Mouse (Mus musculus) midbrain, embryonic 10.5 days (tissue): ENCODE results near the gene L2hgdh. TPM values are rescaled to one million over a fixed set of nuclear protein-coding genes. Genes with fewer than 3 reads are reported as not detected.
A peak's percentile ranks its signal among the peaks of the same experiment; 100 is the strongest.

ENCODE experiments used
- DNase-seq: peaks from one replicate; pipeline ENCODE4 v3.0.0-alpha.2; 2017; ENCODE audit warnings: low spot score
- H3K27ac ChIP-seq: fragments of 300-500 bp; sonication (generic); replicated peaks from 2 replicates; pipeline ENCODE4 v1.5.1; 2016; ENCODE audit warnings: mild to moderate bottlenecking
- H3K27me3 ChIP-seq: fragments of 300-500 bp; sonication (generic); 2 replicates; pipeline ENCODE4 v1.6.1; 2016; ENCODE audit warnings: low read depth, mild to moderate bottlenecking; ENCODE audit not compliant: poor library complexity, severe bottlenecking
- H3K36me3 ChIP-seq: fragments of 300-500 bp; sonication (generic); 2 replicates; pipeline ENCODE4 v1.6.1; 2016; ENCODE audit warnings: mild to moderate bottlenecking, moderate library complexity
- H3K4me1 ChIP-seq: fragments of 300-500 bp; sonication (generic); 2 replicates; pipeline ENCODE4 v1.6.1; 2016
- H3K4me3 ChIP-seq: fragments of 300-500 bp; sonication (generic); 2 replicates; pipeline ENCODE4 v1.5.1; 2016; ENCODE audit warnings: mild to moderate bottlenecking, moderate library complexity
- H3K9me3 ChIP-seq: fragments of 300-500 bp; sonication (generic); replicated peaks from 2 replicates; pipeline ENCODE4 v1.6.1; 2016; ENCODE audit warnings: mild to moderate bottlenecking
- WGBS: fragments of 180-500 bp; shearing (Covaris S2); methylation state at CpG from one replicate; pipeline ENCODE4 v1.1.7; 2016; 5-methylcytosine and 5-hydroxymethylcytosine counted together
- polyA plus RNA-seq: library from polyadenylated mRNA; unstranded; fragments of >200 nt; fragmentation: Nextera tagmentation; extraction: Ambion mirVana; gene quantifications from 2 replicates; pipeline ENCODE4 v1.2.1, GENCODE M21; 2016

Gene L2hgdh
- polyA plus RNA-seq, 1 experiment from 2014 or later = 15.7 TPM

DNA sequence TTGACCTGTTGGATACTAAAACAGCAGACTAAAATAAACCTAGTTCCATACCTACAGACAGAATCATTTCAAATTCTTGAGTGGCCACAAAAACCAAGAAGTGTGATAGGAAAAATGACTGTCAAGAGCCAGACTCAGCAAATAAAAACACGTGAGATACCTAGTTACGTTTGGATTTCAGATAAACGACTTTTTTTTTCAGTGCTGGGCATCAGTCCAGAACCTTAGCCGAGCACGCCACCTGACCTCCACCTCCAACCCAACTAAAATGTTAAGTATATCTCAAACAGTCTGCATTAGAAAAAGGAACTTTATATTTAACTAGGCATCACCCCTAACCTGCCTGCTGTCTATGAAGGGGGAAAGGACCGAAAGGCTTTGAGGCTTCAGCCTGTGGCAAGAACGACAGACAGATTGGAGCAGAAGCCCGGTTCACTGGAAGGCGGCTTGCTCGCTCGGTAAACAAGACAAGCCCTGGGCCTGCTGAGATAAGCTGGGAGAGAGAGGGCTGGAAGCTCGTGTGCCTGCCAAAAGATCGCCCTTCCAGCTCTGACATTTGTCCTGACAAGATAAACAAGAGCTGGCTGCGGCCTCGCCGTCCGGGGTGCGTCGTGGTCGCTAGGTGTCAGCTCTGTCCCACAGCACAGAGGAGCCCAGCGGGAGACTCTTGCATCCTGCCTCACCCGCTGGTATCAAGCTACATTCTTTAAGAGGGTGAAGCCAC is 32.9 kb upstream of the L2hgdh start:
- H3K27ac ChIP-seq = peak overlapping the region; percentile 74
- WGBS = 16% methylated on average over 22 of the region's 22 CpGs
- peak; percentile 80 for DNase-seq
- H3K4me3 ChIP-seq = peak overlapping the region; percentile 46
- H3K27me3 ChIP-seq = no peaks in the 10 kb centered on the region
- no peaks in the 10 kb centered on the region for H3K9me3 ChIP-seq
- peaks cover 21% of the 10 kb centered on the region for H3K4me1 ChIP-seq
- H3K36me3 ChIP-seq = no peaks in the 10 kb centered on the region

DNA sequence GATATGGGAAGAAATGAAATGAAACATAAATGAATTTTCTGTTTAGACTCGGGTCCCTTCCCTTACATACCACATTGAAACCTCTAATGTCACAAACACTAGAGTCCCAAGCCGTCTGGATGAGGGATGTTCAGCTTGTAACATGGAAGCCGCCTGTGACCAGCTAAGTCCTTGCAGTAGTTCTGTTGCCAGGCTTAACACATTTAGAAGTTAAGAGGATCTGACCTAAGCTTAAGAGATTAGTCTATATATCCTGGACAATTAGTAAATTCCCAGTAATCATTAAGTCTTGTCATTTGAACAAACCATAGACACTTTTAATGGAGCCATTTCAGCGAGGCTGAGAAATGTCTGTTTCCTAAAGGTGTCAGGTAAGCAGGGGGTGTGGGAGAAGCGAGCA is 31.3 kb upstream of the L2hgdh start:
- no peaks in the 10 kb centered on the region for H3K27me3 ChIP-seq
- H3K27ac ChIP-seq = no peak overlapping the region
- no peak overlapping the region for H3K4me3 ChIP-seq
- H3K9me3 ChIP-seq = no peaks in the 10 kb centered on the region
- DNase-seq = no peak
- WGBS = 79% methylated on average over 5 of the region's 5 CpGs
- peaks cover 26% of the 10 kb centered on the region for H3K4me1 ChIP-seq
- no peaks in the 10 kb centered on the region for H3K36me3 ChIP-seq

DNA sequence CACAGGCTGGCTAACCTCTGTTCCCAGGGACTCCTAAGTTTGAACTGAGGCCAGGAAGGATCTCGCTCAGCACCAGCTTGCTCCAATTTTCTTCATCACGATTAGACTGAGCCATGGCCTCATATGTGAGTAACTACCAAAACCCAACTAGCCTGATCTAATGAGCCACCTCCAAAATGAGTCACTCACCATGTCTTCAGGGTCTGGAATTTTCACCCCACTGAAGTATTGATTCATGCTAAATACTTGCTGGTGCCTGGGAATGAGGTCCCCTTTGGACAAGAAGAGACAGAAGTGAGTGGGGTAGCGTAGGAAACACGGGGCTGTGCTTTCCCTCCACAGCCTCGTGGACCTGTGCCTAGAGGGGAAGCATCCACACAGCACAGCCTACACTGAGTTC is 29.3 kb upstream of the L2hgdh start:
- Histone ChIP-seq H3K27ac (no peak overlapping the region), H3K36me3 (no peaks in the 10 kb centered on the region), H3K9me3 (no peaks in the 10 kb centered on the region), H3K4me3 (no peak overlapping the region), H3K4me1 (peaks cover 20% of the 10 kb centered on the region), H3K27me3 (no peaks in the 10 kb centered on the region)
- 91% methylated on average over 5 of the region's 5 CpGs for WGBS
- DNase-seq = no peak

DNA sequence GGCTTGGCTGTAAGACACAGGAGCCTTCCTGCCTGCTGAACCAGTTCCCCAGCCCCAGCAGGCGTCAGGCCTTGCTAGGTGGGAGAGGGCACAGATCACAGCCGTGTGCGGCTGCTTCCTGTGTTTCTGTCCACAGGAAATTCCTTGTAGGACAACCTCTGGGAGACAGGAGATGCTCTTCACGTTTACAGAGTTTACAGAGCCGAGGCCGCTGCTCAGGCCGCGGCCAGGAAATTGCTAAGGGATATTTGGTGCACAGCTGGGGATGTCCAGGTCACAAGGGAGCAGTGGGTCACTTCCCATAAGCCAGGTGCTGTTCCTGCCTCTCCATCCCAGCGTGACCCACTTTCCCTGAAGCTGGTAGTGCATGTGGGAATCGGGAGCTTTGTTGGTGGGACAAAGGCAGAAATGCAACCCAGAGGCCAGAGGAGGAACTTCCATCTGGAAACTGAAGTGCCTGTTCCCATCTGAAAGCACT is 27.2 kb upstream of the L2hgdh start:
- Histone ChIP-seq H3K4me1 (peaks cover 5% of the 10 kb centered on the region), H3K9me3 (no peaks in the 10 kb centered on the region), H3K4me3 (no peak overlapping the region), H3K27me3 (no peaks in the 10 kb centered on the region), H3K36me3 (no peaks in the 10 kb centered on the region), H3K27ac (peak overlapping the region; percentile 38; the same call in 1 of the 2 replicates)
- WGBS = 45% methylated on average over 10 of the region's 10 CpGs
- peak; percentile 32 for DNase-seq

DNA sequence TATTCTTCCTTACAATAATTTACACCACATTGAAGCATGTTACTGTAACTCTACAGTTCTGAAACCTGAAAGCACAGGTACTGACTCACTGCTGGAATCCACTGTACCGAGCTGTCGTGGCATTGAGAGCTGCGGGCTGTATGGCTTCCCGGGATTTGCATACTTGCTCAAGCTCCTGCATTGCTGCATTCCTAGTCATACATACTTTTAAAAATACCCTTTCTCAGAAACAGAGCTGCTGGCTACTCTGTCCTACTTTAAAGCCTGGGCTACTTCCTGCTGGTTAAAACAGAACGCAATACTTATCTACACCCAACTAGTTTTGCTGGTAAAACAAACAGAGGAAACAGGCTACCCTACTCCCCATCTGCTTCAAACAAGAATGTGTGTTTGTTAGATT is 19.5 kb upstream of the L2hgdh start:
- 90% methylated on average over 5 of the region's 5 CpGs for WGBS
- no peak overlapping the region for H3K27ac ChIP-seq
- H3K27me3 ChIP-seq = no peaks in the 10 kb centered on the region
- no peak overlapping the region for H3K4me3 ChIP-seq
- no peaks in the 10 kb centered on the region for H3K4me1 ChIP-seq
- DNase-seq = no peak
- no peaks in the 10 kb centered on the region for H3K9me3 ChIP-seq
- no peaks in the 10 kb centered on the region for H3K36me3 ChIP-seq

DNA sequence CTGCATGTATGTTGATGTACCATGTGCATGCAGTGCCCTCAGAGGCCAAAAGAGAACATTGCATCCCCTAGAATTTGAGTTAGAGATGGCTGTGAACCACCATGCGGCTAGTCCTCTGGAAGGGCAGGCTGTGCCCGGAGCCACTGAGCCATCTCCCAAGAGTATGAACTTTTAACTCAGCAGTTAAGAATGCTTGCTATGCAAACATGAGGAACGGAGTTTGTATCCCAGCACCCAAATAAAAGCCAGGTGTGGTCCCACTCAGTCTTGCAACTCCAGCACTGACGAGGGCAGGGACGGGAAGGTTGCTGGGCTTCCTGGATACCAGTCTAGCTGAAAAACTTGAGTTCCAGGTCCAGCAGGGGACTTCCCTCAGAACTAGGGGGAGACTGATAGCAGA is 17.3 kb upstream of the L2hgdh start:
- Histone ChIP-seq H3K27me3 (no peaks in the 10 kb centered on the region), H3K27ac (no peak overlapping the region), H3K4me1 (no peaks in the 10 kb centered on the region), H3K36me3 (no peaks in the 10 kb centered on the region), H3K4me3 (no peak overlapping the region), H3K9me3 (no peaks in the 10 kb centered on the region)
- 83% methylated on average over 5 of the region's 5 CpGs for WGBS
- no peak for DNase-seq

DNA sequence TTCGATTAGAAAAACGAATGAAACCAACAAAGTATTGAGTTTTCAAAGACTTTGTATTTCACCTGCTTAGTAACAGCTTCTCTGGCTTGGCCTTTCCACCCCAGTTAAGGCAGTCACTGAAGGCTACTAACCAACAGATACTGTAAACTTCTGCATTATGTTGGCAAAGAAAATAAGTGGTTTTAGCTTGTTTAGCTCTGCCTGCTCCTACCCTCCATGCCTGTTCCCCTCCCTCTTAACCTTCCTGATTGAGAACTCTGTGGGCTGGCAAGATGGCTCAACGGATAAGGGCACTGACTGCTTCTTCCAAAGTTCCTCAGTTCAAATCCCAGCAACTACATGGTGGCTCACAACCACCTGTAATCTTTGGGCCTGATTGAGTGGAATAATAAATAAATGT is 9.2 kb upstream of the L2hgdh start:
- Histone ChIP-seq H3K4me1 (no peaks in the 10 kb centered on the region), H3K36me3 (no peaks in the 10 kb centered on the region), H3K27ac (no peak overlapping the region), H3K27me3 (no peaks in the 10 kb centered on the region), H3K4me3 (no peak overlapping the region), H3K9me3 (no peaks in the 10 kb centered on the region)
- 90% methylated on average over 3 of the region's 3 CpGs for WGBS
- no peak for DNase-seq

DNA sequence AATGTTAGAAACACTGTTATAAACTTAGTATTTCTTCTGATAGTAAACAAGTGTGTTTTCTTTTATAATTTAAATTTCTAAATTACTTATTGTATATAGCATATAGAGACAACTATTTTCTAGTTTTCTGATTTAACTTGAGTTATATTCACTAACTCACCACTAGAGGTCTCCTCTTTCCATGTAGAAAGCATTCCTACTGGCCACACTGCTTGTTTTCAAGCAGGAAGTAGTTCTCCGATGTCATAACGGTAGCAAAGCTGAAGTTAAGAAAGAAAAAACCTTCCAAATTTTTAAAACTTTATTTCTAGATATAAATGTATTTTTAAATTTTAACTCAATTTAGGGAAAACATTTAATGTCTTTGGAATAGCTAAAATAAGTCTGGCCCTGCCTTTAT is 8.8 kb upstream of the L2hgdh start:
- WGBS = 25% methylated on average over 2 of the region's 2 CpGs
- DNase-seq = no peak
- H3K4me1 ChIP-seq = no peaks in the 10 kb centered on the region

DNA sequence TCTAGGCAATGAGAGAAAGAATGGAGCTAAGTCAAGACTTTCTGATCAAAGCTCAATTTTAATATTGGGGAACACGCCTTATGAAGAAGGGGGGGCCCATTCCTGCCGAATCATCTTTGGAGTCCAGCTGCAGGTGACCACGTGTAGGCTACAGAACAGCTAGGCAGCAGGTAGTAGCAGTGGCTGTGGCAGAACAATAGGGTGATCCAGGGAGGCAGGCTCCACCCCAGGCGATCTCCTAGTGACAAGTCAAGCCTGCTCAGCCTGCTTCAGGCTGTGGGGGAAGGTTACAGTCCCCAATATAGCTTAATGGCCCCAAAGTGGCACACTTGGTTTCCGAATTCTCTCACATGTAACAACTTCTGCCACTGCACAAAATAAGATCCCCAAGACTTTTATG is 7.5 kb upstream of the L2hgdh start:
- H3K36me3 ChIP-seq = no peaks in the 10 kb centered on the region
- WGBS = 41% methylated on average over 5 of the region's 5 CpGs
- H3K9me3 ChIP-seq = no peaks in the 10 kb centered on the region
- no peaks in the 10 kb centered on the region for H3K4me1 ChIP-seq
- no peak for DNase-seq
- no peak overlapping the region for H3K27ac ChIP-seq
- H3K27me3 ChIP-seq = no peaks in the 10 kb centered on the region
- H3K4me3 ChIP-seq = no peak overlapping the region

More for the DNA sequence above, 8.8 kb upstream of the L2hgdh start:
- no peak overlapping the region for H3K27ac ChIP-seq
- H3K27me3 ChIP-seq = no peaks in the 10 kb centered on the region
- no peaks in the 10 kb centered on the region for H3K36me3 ChIP-seq
- H3K4me3 ChIP-seq = no peak overlapping the region
- no peaks in the 10 kb centered on the region for H3K9me3 ChIP-seq

DNA sequence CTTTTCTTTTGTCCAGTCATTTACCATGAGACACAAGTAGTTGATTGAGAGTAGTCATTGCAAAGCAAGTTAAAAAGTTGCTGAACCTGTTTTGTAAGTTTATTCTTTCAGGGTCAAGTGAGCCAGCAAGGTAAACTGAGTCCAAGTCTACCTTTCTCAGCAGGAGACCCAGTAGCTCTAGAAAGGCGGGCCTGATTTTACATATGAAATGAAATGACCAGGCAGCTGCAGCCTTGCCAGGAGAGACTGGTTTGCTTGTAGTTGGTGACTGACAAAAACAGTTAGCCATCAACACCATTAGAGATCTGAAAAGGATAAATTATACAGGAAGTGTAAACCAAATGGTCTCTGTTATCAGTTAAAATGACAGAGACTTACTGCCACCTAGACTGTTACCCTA is 5.6 kb upstream of the L2hgdh start:
- no peak for DNase-seq
- H3K36me3 ChIP-seq = no peaks in the 10 kb centered on the region
- WGBS = 89% methylated on average over 1 of the region's 1 CpGs

DNA sequence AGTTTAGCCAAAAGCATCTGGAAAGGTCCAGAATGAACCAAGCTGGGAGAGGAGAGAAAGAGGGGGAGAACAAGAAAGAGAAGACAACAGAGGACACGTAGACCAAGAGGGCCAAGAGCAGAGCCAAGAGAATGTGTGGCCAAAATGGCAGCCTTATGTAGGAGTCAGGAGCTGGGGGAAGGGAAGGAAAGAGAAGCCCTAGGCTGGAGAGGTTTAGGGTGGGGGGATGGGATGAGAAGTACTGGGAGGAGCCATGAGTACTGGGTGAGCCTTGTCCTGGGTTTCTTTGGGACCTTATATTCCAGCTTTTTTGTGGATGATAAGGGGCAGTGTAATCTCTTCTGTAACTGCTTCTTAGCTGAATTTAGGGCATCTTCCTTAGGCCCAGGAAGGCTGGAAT is 4.6 kb upstream of the L2hgdh start:
- Histone ChIP-seq H3K4me3 (no peak overlapping the region), H3K27ac (no peak overlapping the region), H3K27me3 (no peaks in the 10 kb centered on the region), H3K9me3 (no peaks in the 10 kb centered on the region), H3K4me1 (peaks cover 12% of the 10 kb centered on the region), H3K36me3 (no peaks in the 10 kb centered on the region)
- 93% methylated on average over 1 of the region's 1 CpGs for WGBS
- DNase-seq = no peak

More for the DNA sequence above, 5.6 kb upstream of the L2hgdh start:
- peaks cover 3% of the 10 kb centered on the region for H3K4me1 ChIP-seq
- no peak overlapping the region for H3K27ac ChIP-seq
- no peaks in the 10 kb centered on the region for H3K27me3 ChIP-seq
- H3K4me3 ChIP-seq = no peak overlapping the region
- H3K9me3 ChIP-seq = no peaks in the 10 kb centered on the region

DNA sequence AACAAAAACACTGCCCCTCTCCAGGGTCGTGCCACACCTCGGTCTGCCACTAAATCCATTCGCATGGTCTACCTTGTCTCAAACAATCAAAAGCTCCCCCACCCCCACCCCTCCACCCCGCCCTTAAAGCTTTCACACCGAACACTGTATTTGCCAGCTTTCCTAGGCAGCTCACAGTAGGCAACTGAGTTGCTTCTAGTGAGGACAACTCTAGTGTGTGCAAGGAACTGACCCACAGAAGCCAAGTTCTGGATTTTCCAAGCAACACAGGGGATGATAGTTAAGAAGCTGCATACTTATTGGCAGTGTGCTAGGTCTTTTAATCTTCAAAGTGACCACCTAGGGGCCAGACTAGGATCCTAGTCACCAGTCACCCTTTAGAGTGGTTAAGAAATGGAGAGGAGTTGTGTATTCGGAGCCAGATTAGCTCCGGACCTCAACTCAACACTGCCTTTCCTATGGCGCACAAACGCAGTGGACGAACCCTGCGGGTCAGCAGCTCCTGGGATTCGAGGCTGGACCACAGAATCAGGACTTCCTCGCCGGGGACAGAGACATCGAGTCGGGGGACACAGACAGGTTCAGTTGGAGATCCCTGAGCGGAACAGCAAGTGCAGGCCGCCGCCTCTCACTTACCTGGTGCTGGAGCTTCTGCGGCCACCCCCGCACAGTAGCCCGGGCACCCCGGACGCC is 509 bp downstream of the L2hgdh start:
- 4% methylated on average over 24 of the region's 24 CpGs for WGBS
- Histone ChIP-seq H3K4me1 (peaks cover 21% of the 10 kb centered on the region), H3K27ac (peak overlapping the region; percentile 90), H3K4me3 (peak overlapping the region; percentile 83), H3K27me3 (no peaks in the 10 kb centered on the region), H3K9me3 (peaks cover 17% of the 10 kb centered on the region), H3K36me3 (peaks cover 29% of the 10 kb centered on the region)
- no peak for DNase-seq

DNA sequence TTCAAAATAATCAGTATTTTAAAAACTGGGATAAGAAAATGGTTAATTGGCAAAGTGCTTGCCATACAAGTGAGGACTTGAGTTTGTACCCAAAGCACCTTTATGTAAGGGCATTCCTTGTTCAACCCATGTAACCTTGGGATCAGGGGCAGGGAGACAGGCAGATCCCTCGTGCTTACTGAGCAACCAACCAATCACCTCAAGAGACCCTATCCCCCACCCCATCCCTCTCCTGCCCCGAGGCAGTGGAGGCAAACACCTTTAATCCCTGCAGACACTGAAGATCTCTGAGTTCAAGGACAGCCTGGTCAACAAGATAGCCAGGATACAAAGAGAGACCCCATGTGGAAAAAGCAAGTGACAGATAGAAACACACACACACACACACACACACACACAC is 1.3 kb downstream of the L2hgdh start:
- peak overlapping the region; percentile 83 for H3K4me3 ChIP-seq
- WGBS = 71% methylated on average over 2 of the region's 2 CpGs

More for the DNA sequence above, 1.3 kb downstream of the L2hgdh start:
- Histone ChIP-seq H3K27ac (no peak overlapping the region), H3K27me3 (no peaks in the 10 kb centered on the region), H3K9me3 (peaks cover 25% of the 10 kb centered on the region), H3K36me3 (peaks cover 37% of the 10 kb centered on the region), H3K4me1 (peaks cover 21% of the 10 kb centered on the region)
- DNase-seq = no peak
